Mouse (Mus musculus) neural tube, embryonic 12.5 days (tissue): ENCODE measurements around the gene 2010300C02Rik. TPM values are rescaled to one million over a fixed set of nuclear protein-coding genes. Genes with fewer than 3 reads are reported as not detected.
"Not testable (repeated sequence)": the region's sequence is repeated elsewhere in the genome, so short reads cannot be mapped to it uniquely, and the experiment has no call there.

Experiments
- ATAC-seq: fragments of 200-750 bp; cut with Nextera tagmentation; 2 replicates; pipeline ENCODE4 v1.8.0; 2017; ENCODE audit warnings: low read depth, mild to moderate bottlenecking, moderate TSS enrichment, moderate library complexity; ENCODE audit not compliant: low FRiP score
- H3K27ac ChIP-seq: fragments of 300-500 bp; sonication (generic); 2 replicates; pipeline ENCODE4 v1.5.1; 2016
- H3K27me3 ChIP-seq: fragments of 300-500 bp; sonication (generic); replicated peaks from 2 replicates; pipeline ENCODE4 v1.6.1; 2016; ENCODE audit warnings: mild to moderate bottlenecking
- H3K36me3 ChIP-seq: fragments of 300-500 bp; sonication (generic); 2 replicates; pipeline ENCODE4 v1.6.1; 2016; ENCODE audit warnings: mild to moderate bottlenecking
- H3K4me1 ChIP-seq: fragments of 300-500 bp; sonication (generic); 2 replicates; pipeline ENCODE4 v1.6.1; 2016
- H3K4me2 ChIP-seq: fragments of 300-500 bp; sonication (generic); replicated peaks from 2 replicates; pipeline ENCODE4 v1.6.1; 2016; ENCODE audit warnings: mild to moderate bottlenecking
- H3K4me3 ChIP-seq: fragments of 300-500 bp; sonication (generic); 2 replicates; pipeline ENCODE4 v1.5.1; 2016
- H3K9ac ChIP-seq: fragments of 300-500 bp; sonication (generic); 2 replicates; pipeline ENCODE4 v1.6.1; 2016; ENCODE audit warnings: mild to moderate bottlenecking
- H3K9me3 ChIP-seq: fragments of 300-500 bp; sonication (generic); 2 replicates; pipeline ENCODE4 v1.6.1; 2016; ENCODE audit warnings: mild to moderate bottlenecking
- WGBS: fragments of 180-500 bp; shearing (Covaris S2); methylation state at CpG from one replicate; pipeline ENCODE4 v1.1.7; 2016; 5-methylcytosine and 5-hydroxymethylcytosine counted together
- polyA plus RNA-seq: library from polyadenylated mRNA; unstranded; fragments of >200 nt; fragmentation: Nextera tagmentation; extraction: Ambion mirVana; gene quantifications from 2 replicates; pipeline ENCODE4 v1.2.1, GENCODE M21; 2016

Gene 2010300C02Rik
- polyA plus RNA-seq, 1 experiment from 2014 or later: 1.3 TPM

GRCm38 (mm10) chr1:37727186-37727585 lies 7.3 kb upstream of the 2010300C02Rik start:
- no peaks in the 10 kb centered on the region for H3K27me3 ChIP-seq
- no peak overlapping the region for H3K27ac ChIP-seq
- H3K4me2 ChIP-seq: no peak overlapping the region
- no peaks in the 10 kb centered on the region for H3K4me1 ChIP-seq
- H3K36me3 ChIP-seq: no peaks in the 10 kb centered on the region
- WGBS: 87% methylated on average over 8 of the region's 8 CpGs
- H3K9me3 ChIP-seq: no peaks in the 10 kb centered on the region
- ATAC-seq: no peak
- H3K4me3 ChIP-seq: no peak overlapping the region
- H3K9ac ChIP-seq: no peak overlapping the region

- WGBS: 83% methylated on average over 8 of the region's 8 CpGs
- H3K27me3 ChIP-seq: no peaks in the 10 kb centered on the region
- no peak overlapping the region for H3K9ac ChIP-seq
- no peaks in the 10 kb centered on the region for H3K4me1 ChIP-seq
- H3K4me3 ChIP-seq: no peak overlapping the region
- no peak for ATAC-seq
- no peak overlapping the region for H3K27ac ChIP-seq
- no peak overlapping the region for H3K4me2 ChIP-seq
- H3K36me3 ChIP-seq: no peaks in the 10 kb centered on the region
- H3K9me3 ChIP-seq: no peaks in the 10 kb centered on the region
These were observed 6.5 kb upstream of the 2010300C02Rik start for GRCm38 (mm10) chr1:37726426-37726825.

- 76% methylated on average over 12 of the region's 12 CpGs for WGBS
These were observed 6.0 kb upstream of the 2010300C02Rik start for GRCm38 (mm10) chr1:37725880-37726279.

GRCm38 (mm10) chr1:37721092-37721491 lies 1.2 kb upstream of the 2010300C02Rik start:
- Histone ChIP-seq H3K4me2 (no peak overlapping the region), H3K27ac (no peak overlapping the region), H3K27me3 (peaks cover 17% of the 10 kb centered on the region), H3K9ac (no peak overlapping the region), H3K4me1 (peaks cover 12% of the 10 kb centered on the region; the same call in 1 of the 2 replicates), H3K36me3 (no peaks in the 10 kb centered on the region), H3K9me3 (no peaks in the 10 kb centered on the region), H3K4me3 (no peak overlapping the region)
- WGBS: 75% methylated on average over 5 of the region's 5 CpGs
- no peak for ATAC-seq

More at GRCm38 (mm10) chr1:37725880-37726279, 6.0 kb upstream of the 2010300C02Rik start:
- Histone ChIP-seq H3K36me3 (no peaks in the 10 kb centered on the region), H3K4me2 (no peak overlapping the region), H3K27ac (no peak overlapping the region), H3K9me3 (no peaks in the 10 kb centered on the region), H3K4me3 (no peak overlapping the region), H3K27me3 (no peaks in the 10 kb centered on the region), H3K9ac (no peak overlapping the region), H3K4me1 (no peaks in the 10 kb centered on the region)
- no peak for ATAC-seq

GRCm38 (mm10) chr1:37719030-37719723 lies 708 bp downstream of the 2010300C02Rik start:
- Histone ChIP-seq H3K4me1 (peaks cover 12% of the 10 kb centered on the region; the same call in 1 of the 2 replicates), H3K9me3 (no peaks in the 10 kb centered on the region), H3K4me2 (peak overlapping the region; percentile 94), H3K9ac (peak overlapping the region; percentile 61), H3K4me3 (peak overlapping the region; percentile 60), H3K27me3 (peaks cover 17% of the 10 kb centered on the region), H3K27ac (no peak overlapping the region), H3K36me3 (no peaks in the 10 kb centered on the region)
- peak; percentile 74 for ATAC-seq
- 4% methylated on average over 49 of the region's 49 CpGs for WGBS

GRCm38 (mm10) chr1:37718516-37718915 lies 1.4 kb downstream of the 2010300C02Rik start:
- Histone ChIP-seq H3K27ac (no peak overlapping the region), H3K9me3 (no peaks in the 10 kb centered on the region), H3K4me3 (no peak overlapping the region), H3K4me2 (no peak overlapping the region), H3K4me1 (peaks cover 12% of the 10 kb centered on the region; the same call in 1 of the 2 replicates), H3K36me3 (no peaks in the 10 kb centered on the region), H3K9ac (no peak overlapping the region), H3K27me3 (peaks cover 17% of the 10 kb centered on the region)
- 54% methylated on average over 7 of the region's 7 CpGs for WGBS
- no peak for ATAC-seq

GRCm38 (mm10) chr1:37717415-37718195 lies 2.3 kb downstream of the 2010300C02Rik start:
- Histone ChIP-seq H3K4me3 (no peak overlapping the region), H3K27ac (no peak overlapping the region), H3K4me1 (peaks cover 12% of the 10 kb centered on the region; the same call in 1 of the 2 replicates), H3K4me2 (no peak overlapping the region), H3K9ac (no peak overlapping the region), H3K36me3 (no peaks in the 10 kb centered on the region), H3K27me3 (peaks cover 17% of the 10 kb centered on the region), H3K9me3 (no peaks in the 10 kb centered on the region)
- WGBS: 84% methylated on average over 14 of the region's 14 CpGs
- no peak for ATAC-seq

GRCm38 (mm10) chr1:37712357-37712737 lies 7.5 kb downstream of the 2010300C02Rik start:
- H3K4me2 ChIP-seq, H3K4me1 ChIP-seq, H3K27ac ChIP-seq, ATAC-seq, H3K36me3 ChIP-seq, H3K27me3 ChIP-seq, H3K9ac ChIP-seq, H3K9me3 ChIP-seq, H3K4me3 ChIP-seq: not testable (repeated sequence)
- 84% methylated on average over 4 of the region's 4 CpGs for WGBS

GRCm38 (mm10) chr1:37711596-37712356 lies 8.1 kb downstream of the 2010300C02Rik start:
- H3K4me3 ChIP-seq: no peak overlapping the region
- H3K4me2 ChIP-seq: no peak overlapping the region
- H3K36me3 ChIP-seq: no peaks in the 10 kb centered on the region
- H3K27me3 ChIP-seq: no peaks in the 10 kb centered on the region
- no peak overlapping the region for H3K9ac ChIP-seq
- H3K4me1 ChIP-seq: no peaks in the 10 kb centered on the region
- no peaks in the 10 kb centered on the region for H3K9me3 ChIP-seq
- H3K27ac ChIP-seq: no peak overlapping the region
- ATAC-seq: no peak
- 92% methylated on average over 10 of the region's 10 CpGs for WGBS

GRCm38 (mm10) chr1:37711082-37711481 lies 8.8 kb downstream of the 2010300C02Rik start:
- no peak overlapping the region for H3K27ac ChIP-seq
- H3K36me3 ChIP-seq: no peaks in the 10 kb centered on the region
- H3K4me1 ChIP-seq: no peaks in the 10 kb centered on the region
- ATAC-seq: no peak
- H3K4me3 ChIP-seq: no peak overlapping the region
- H3K27me3 ChIP-seq: no peaks in the 10 kb centered on the region
- H3K4me2 ChIP-seq: no peak overlapping the region
- H3K9me3 ChIP-seq: no peaks in the 10 kb centered on the region
- WGBS: 89% methylated on average over 5 of the region's 5 CpGs
- no peak overlapping the region for H3K9ac ChIP-seq

- no peak for ATAC-seq
- Histone ChIP-seq H3K4me3 (no peak overlapping the region), H3K27ac (no peak overlapping the region), H3K4me2 (no peak overlapping the region), H3K4me1 (no peaks in the 10 kb centered on the region), H3K27me3 (no peaks in the 10 kb centered on the region), H3K9ac (no peak overlapping the region), H3K9me3 (no peaks in the 10 kb centered on the region), H3K36me3 (no peaks in the 10 kb centered on the region)
- WGBS: 90% methylated on average over 8 of the region's 8 CpGs
These were observed 10.1 kb downstream of the 2010300C02Rik start for GRCm38 (mm10) chr1:37709736-37710135.
